Mouse (Mus musculus) limb, embryonic 10.5 days (tissue): ENCODE data around the gene Acot5. TPM values are rescaled to one million over a fixed set of nuclear protein-coding genes. Genes with fewer than 3 reads are reported as not detected.
"Not testable (repeated sequence)": the region's sequence is repeated elsewhere in the genome, so short reads cannot be mapped to it uniquely, and the experiment has no call there.

Source experiments
- DNase-seq: peaks from one replicate; pipeline ENCODE4 v3.0.0-alpha.2; 2017; ENCODE audit warnings: low spot score
- H3K27ac ChIP-seq: fragments of 300-500 bp; sonication (generic); 2 replicates; pipeline ENCODE4 v1.5.1; 2016; ENCODE audit warnings: mild to moderate bottlenecking
- H3K27me3 ChIP-seq: fragments of 300-500 bp; sonication (generic); 2 replicates; pipeline ENCODE4 v1.6.1; 2016; ENCODE audit warnings: low read depth, mild to moderate bottlenecking; ENCODE audit not compliant: poor library complexity, severe bottlenecking
- H3K36me3 ChIP-seq: fragments of 300-500 bp; sonication (generic); 2 replicates; pipeline ENCODE4 v1.6.1; 2016; ENCODE audit warnings: mild to moderate bottlenecking, moderate library complexity
- H3K4me1 ChIP-seq: fragments of 300-500 bp; sonication (generic); 2 replicates; pipeline ENCODE4 v1.6.1; 2016
- H3K4me3 ChIP-seq: fragments of 300-500 bp; sonication (generic); 2 replicates; pipeline ENCODE4 v1.5.1; 2016; ENCODE audit warnings: mild to moderate bottlenecking, moderate library complexity
- H3K9me3 ChIP-seq: fragments of 300-500 bp; sonication (generic); replicated peaks from 2 replicates; pipeline ENCODE4 v1.6.1; 2016; ENCODE audit warnings: mild to moderate bottlenecking
- WGBS: fragments of 180-500 bp; shearing (Covaris S2); methylation state at CpG from one replicate; pipeline ENCODE4 v1.1.7; 2016; 5-methylcytosine and 5-hydroxymethylcytosine counted together
- polyA plus RNA-seq: library from polyadenylated mRNA; unstranded; fragments of >200 nt; fragmentation: Nextera tagmentation; extraction: Ambion mirVana; gene quantifications from 2 replicates; pipeline ENCODE4 v1.2.1, GENCODE M21; 2016

Acot5 gene
- polyA plus RNA-seq, 1 experiment from 2014 or later, result not detected

GRCm38 (mm10) chr12:84042248-84042647, 26.9 kb upstream of the Acot5 start:
- H3K36me3 ChIP-seq, result no peaks in the 10 kb centered on the region
- 89% methylated on average over 5 of the region's 5 CpGs for WGBS
- H3K4me3 ChIP-seq, result no peak overlapping the region
- peaks cover 9% of the 10 kb centered on the region for H3K4me1 ChIP-seq
- H3K9me3 ChIP-seq, result 0 out of 2 replicates have a peak, but pooled peaks cover 3% of the 10 kb centered on the region
- H3K27ac ChIP-seq, result no peak overlapping the region
- H3K27me3 ChIP-seq, result no peaks in the 10 kb centered on the region
- DNase-seq, result no peak

DNA sequence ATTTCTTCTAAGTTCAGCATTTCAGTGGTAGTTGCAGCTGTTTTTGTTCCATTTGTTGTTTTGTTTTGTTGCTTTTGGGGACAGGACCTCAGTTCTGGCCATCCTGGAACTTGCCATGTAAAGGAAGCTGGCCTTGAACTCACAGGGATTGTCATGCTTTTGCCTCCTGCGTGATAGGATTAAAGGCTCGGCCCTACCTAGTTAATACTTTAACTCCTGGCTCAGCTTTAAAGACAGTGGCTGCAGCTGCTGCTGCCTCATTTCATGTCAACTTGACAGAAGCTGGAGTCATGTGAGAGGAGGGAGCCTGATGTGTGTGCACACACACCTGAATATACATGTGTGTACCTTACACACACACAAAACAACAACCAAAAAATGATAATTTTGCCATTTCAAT, 25.1 kb upstream of the Acot5 start:
- Histone ChIP-seq H3K4me1 (no peaks in the 10 kb centered on the region), H3K27ac (no peak overlapping the region), H3K4me3 (no peak overlapping the region), H3K27me3 (no peaks in the 10 kb centered on the region), H3K9me3 (0 out of 2 replicates have a peak, but pooled peaks cover 3% of the 10 kb centered on the region), H3K36me3 (no peaks in the 10 kb centered on the region)
- 87% methylated on average over 2 of the region's 2 CpGs for WGBS
- no peak for DNase-seq

DNA sequence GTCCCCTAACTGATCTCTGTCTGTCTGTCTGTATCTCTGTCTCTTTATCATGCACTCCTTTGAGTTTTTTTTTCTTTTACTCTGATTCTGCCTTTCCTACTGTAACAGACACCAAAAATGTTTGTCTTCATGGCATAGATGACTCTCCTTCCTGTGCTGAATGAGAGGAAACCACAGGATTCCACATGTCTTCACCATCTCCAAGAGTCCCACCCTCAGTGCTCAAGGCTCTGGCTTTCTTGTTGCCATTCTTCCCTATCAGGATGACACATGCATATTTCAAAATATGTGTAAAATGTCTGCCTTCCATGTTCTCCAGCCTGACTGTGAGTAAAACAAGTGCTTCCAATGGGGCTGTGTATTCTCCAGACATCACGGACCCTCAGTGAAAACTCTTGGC, 22.2 kb upstream of the Acot5 start:
- no peak overlapping the region for H3K4me3 ChIP-seq
- 96% methylated on average over 1 of the region's 1 CpGs for WGBS

DNA sequence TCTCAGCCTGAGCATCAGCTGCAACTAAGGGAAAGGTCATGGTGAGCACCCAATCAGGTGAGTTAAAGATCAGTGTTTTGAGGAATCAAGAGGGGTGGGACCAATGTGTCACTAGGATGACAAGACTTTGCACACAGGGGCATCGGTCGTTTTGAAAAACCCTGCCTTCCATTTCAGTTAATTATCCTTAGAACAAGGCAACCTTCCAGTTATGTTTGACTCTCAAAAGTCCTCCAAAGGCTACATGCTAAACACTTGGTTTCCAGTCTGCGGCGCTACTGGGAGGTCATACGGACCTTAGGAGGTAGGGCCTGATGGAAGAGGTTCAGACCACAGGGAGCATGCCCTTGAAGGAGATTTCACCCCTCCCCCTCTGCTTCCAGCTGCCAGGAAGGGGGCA, 18.4 kb upstream of the Acot5 start:
- DNase-seq, H3K36me3 ChIP-seq, H3K4me1 ChIP-seq, H3K9me3 ChIP-seq, H3K27ac ChIP-seq, H3K4me3 ChIP-seq: not testable (repeated sequence)
- WGBS, result 79% methylated on average over 5 of the region's 5 CpGs
- peaks cover 38% of the 10 kb centered on the region for H3K27me3 ChIP-seq

More for the DNA sequence above, 22.2 kb upstream of the Acot5 start:
- no peak for DNase-seq
- Histone ChIP-seq H3K9me3 (no peaks in the 10 kb centered on the region), H3K27me3 (peaks cover 5% of the 10 kb centered on the region), H3K27ac (no peak overlapping the region), H3K36me3 (no peaks in the 10 kb centered on the region), H3K4me1 (no peaks in the 10 kb centered on the region)

DNA sequence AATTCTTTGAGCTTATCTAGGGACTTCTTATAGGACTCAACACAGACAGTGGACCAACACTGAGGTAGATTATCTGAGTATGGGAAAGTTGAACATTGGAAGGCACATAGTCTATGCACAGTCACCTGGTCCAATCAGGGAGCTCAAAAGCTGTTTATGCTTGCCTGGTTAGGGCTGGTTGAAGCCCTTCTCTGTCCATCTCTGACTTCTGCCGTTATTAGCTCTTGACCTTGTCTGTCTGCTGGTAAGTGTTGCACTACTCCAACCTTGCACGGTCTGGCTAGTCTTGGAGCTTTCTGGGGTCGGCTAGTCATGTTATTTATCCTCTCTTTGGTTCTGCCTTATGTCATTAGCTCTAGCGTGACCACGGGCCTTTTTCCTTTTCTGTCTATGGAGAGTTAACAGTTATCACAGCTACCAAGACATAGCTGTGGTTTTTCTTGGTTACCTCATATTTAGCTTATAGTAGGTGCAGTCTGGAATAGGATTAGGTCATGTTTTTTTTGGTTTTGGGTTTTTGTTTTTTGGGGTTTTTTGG, 17.1 kb upstream of the Acot5 start, which contains the start of gene Acot3:
Gene Acot3, plus strand, starts transcription at position 208 of the 538 bp plus-strand sequence.
- Histone ChIP-seq H3K9me3 (no peaks in the 10 kb centered on the region), H3K36me3 (no peaks in the 10 kb centered on the region), H3K27ac (no peak within 1 kb of the TSS), H3K4me1 (peaks cover 9% of the 10 kb centered on the region), H3K4me3 (no peak within 1 kb of the TSS), H3K27me3 (peaks cover 38% of the 10 kb centered on the region)
- no peak for DNase-seq
- 92% methylated on average over 5 of the region's 5 CpGs for WGBS

DNA sequence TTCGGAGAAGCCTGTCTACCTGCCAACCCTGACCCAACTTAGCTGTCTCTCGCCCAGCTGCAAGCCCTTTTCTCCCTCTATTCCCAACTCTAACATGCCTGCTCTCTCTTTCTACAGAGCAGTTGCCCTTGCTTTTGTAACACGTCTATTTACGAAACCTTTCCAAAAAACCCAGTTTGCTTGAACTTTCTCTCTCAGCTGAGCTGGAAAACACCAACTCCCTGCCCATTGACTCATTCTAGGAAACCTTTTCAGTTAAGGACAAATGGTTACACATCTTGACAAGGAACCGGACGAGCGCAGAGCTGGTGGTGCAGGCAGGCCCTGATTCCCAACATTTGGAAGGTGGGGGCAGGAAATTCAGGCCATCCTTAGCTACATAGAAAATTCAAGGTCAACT, 16.5 kb upstream of the Acot5 start:
- H3K36me3 ChIP-seq, result no peaks in the 10 kb centered on the region
- no peaks in the 10 kb centered on the region for H3K9me3 ChIP-seq
- 86% methylated on average over 7 of the region's 7 CpGs for WGBS
- peaks cover 9% of the 10 kb centered on the region for H3K4me1 ChIP-seq
- H3K4me3 ChIP-seq, result no peak overlapping the region
- no peak overlapping the region for H3K27ac ChIP-seq
- DNase-seq, result no peak
- peaks cover 38% of the 10 kb centered on the region for H3K27me3 ChIP-seq

- Histone ChIP-seq H3K4me1 (peaks cover 9% of the 10 kb centered on the region), H3K4me3 (peak overlapping the region; percentile 55), H3K36me3 (no peaks in the 10 kb centered on the region), H3K9me3 (no peaks in the 10 kb centered on the region), H3K27me3 (peaks cover 38% of the 10 kb centered on the region), H3K27ac (peak overlapping the region; percentile 62; the same call in 1 of the 2 replicates)
- DNase-seq, result no peak
- 17% methylated on average over 16 of the region's 16 CpGs for WGBS
These were observed 16.0 kb upstream of the Acot5 start for GRCm38 (mm10) chr12:84053173-84053572.

- peak; percentile 56 for DNase-seq
- peak overlapping the region; percentile 55 for H3K4me3 ChIP-seq
- no peaks in the 10 kb centered on the region for H3K9me3 ChIP-seq
- no peaks in the 10 kb centered on the region for H3K36me3 ChIP-seq
- peaks cover 9% of the 10 kb centered on the region for H3K4me1 ChIP-seq
- peaks cover 38% of the 10 kb centered on the region for H3K27me3 ChIP-seq
- H3K27ac ChIP-seq, result peak overlapping the region; percentile 62
- WGBS, result 3% methylated on average over 41 of the region's 46 CpGs
These were observed 15.3 kb upstream of the Acot5 start for GRCm38 (mm10) chr12:84053679-84054391.

- Histone ChIP-seq H3K4me1 (no peaks in the 10 kb centered on the region), H3K27ac (no peak overlapping the region), H3K36me3 (no peaks in the 10 kb centered on the region), H3K27me3 (no peaks in the 10 kb centered on the region), H3K9me3 (no peaks in the 10 kb centered on the region), H3K4me3 (no peak overlapping the region)
- peak; percentile 20 for DNase-seq
- 30% methylated on average over 2 of the region's 2 CpGs for WGBS
These were observed 8.2 kb upstream of the Acot5 start for GRCm38 (mm10) chr12:84060946-84061345.

- no peaks in the 10 kb centered on the region for H3K36me3 ChIP-seq
- H3K4me3 ChIP-seq, result no peak overlapping the region
- H3K27me3 ChIP-seq, result peaks cover 9% of the 10 kb centered on the region
- peak; percentile 18 for DNase-seq
- H3K9me3 ChIP-seq, result no peaks in the 10 kb centered on the region
- no peak overlapping the region for H3K27ac ChIP-seq
- 94% methylated on average over 20 of the region's 20 CpGs for WGBS
- no peaks in the 10 kb centered on the region for H3K4me1 ChIP-seq
These were observed 6.8 kb upstream of the Acot5 start for GRCm38 (mm10) chr12:84062336-84062735.

DNA sequence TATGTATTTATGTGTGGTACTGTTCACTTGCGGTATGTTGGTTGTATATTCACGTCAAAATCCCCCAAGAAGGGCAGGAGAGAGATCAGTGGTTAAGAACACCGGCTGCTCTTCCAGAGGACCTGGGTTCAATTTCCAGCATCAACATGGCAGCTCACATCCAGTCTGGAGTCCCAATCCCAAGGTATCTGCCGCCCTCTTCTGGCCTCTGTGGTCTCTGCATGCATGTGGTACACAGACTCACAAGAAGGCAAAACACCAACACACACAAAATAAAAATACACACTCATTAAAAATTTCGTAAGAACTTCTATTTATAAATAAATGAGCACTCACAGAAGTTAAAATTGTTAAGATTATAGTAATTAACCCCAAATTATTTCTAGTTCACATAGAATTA, 5.9 kb upstream of the Acot5 start:
- Histone ChIP-seq H3K27ac (no peak overlapping the region), H3K4me3 (no peak overlapping the region), H3K36me3 (no peaks in the 10 kb centered on the region), H3K9me3 (no peaks in the 10 kb centered on the region), H3K27me3 (peaks cover 18% of the 10 kb centered on the region), H3K4me1 (no peaks in the 10 kb centered on the region)
- WGBS, result 72% methylated on average over 5 of the region's 5 CpGs
- DNase-seq, result peak; percentile 30

DNA sequence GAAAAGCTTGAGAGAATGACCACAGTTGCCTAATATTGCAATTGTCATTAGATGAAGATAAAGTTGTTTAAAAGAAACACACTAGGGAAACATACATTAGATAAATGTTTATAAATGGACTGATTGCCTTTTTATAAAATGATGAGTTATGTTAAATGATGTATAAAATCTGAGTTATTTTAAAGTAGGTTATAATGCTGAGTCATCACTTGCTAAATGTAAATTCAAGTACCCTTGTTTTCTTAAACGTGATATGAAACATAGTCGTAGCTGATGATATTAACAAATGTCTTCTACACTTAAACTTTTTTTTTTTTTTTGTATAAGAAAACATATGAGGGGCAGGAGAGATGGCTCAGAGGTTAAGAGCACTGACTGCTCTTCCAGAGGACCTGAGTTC, 5.3 kb upstream of the Acot5 start:
- no peaks in the 10 kb centered on the region for H3K9me3 ChIP-seq
- peaks cover 24% of the 10 kb centered on the region for H3K27me3 ChIP-seq
- 86% methylated on average over 2 of the region's 2 CpGs for WGBS
- H3K36me3 ChIP-seq, result no peaks in the 10 kb centered on the region
- H3K4me1 ChIP-seq, result no peaks in the 10 kb centered on the region
- H3K27ac ChIP-seq, result no peak overlapping the region
- no peak for DNase-seq
- no peak overlapping the region for H3K4me3 ChIP-seq

DNA sequence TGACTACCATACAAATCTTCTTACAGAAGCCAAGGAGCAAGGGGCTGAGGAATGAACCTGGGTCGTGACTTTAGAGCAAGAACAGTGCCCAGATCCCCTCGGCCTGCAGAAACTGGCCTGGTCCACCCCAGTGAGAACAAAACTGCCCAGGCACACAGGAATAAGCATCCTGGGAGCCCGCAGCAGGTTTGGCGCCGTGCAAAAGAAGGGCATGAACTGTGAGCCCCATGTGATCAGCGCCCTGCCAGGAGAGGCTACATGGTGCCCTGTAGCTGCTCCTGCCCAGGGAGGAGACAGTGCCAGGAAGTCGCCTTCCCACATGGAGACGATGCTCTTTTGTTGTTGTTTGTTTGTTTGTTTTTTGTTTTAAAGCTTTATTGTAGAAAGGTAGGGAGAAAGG, 4.5 kb upstream of the Acot5 start:
- Histone ChIP-seq H3K9me3 (no peaks in the 10 kb centered on the region), H3K4me1 (no peaks in the 10 kb centered on the region), H3K27ac (no peak overlapping the region), H3K4me3 (no peak overlapping the region), H3K36me3 (no peaks in the 10 kb centered on the region), H3K27me3 (peaks cover 32% of the 10 kb centered on the region)
- whole genome bisulfite sequencing, result 80% methylated on average over 8 of the region's 8 CpGs
- DNase-seq, result peak; percentile 29
